Mouse (Mus musculus): ENCODE data around the gene Ckap2. TPM values are rescaled to one million over a fixed set of nuclear protein-coding genes. Genes with fewer than 3 reads are reported as not detected.
A peak's percentile ranks its signal among the peaks of the same experiment; 100 is the strongest.
"Not testable (repeated sequence)": the region's sequence is repeated elsewhere in the genome, so short reads cannot be mapped to it uniquely, and the experiment has no call there.

Ckap2 gene
- total RNA-seq, 2 experiments from 2014 or later, result 0.76 to 1.1 TPM

DNA sequence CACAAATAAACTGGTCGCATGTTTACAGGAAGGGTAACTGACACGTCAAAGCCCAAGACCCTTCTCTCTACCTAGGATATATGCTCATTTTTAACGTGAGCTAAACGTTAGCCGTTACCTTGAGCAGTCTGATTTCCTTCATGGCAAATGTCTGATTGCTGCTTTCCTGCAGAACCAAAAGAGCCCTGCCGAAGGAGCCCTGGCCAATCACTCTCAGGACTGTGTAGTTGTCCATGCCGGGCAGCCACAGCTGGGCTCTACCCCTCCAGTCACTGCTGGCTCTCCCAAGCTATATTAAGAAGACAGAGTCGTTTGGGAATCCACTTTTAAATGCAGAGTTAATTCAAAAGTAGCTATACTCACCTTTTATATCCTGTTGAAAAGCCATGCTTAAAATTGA lies 23.4 kb downstream of the Ckap2 start:
- no peak for DNase-seq
- intact Hi-C loops (cut with DNase I), result no loop called here

DNA sequence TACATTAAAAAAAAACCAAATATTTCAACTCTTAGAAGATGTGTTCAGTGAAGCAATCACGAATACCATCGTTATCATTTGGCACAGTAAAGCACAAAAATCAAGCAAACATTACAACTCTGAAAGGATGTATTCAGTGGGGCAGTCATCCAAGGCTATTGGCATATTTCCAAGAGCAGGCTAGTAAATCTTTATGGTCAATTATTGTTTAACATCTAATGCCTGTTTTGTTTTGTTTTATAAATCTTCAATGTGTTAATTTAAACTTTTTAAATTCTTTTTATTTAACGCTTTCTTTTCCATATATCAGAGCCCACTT lies 35.3 kb downstream of the Ckap2 start:
- intact Hi-C loops (cut with DNase I), result no loop called here
- no peak for DNase-seq

DNA sequence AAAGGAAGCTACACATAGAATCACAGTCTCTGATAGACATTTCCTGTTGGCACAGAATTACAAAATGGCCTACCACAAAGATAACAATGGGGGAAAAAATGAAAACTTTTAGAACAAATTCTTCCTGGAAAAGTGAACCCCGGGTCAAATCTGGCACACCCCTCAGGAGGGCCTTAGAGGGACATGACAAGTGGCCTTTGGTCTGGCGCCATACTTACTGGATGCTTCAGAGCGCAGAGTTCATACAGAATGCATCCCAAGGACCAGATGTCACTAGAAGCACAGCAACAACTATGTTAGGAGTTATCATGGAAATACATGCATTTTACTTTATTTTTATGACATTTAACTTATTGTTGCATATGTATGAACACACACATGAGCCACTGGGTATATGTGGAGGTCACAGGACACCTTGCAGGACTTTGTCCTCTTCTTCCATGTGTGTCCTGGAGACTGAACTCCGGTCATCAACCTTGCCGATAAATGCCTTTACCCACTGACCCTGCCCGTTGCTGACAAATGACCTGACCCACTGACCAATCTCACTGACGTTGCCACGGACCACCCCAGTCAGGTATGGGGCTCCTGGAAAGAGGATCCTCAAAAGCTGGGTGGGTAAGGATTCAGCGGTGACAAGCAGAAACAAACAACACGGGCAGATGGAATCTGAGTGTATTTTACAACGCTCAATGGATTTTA lies 35.8 kb downstream of the Ckap2 start:
- DNase-seq, result no peak
- intact Hi-C loops (cut with DNase I), result no loop called here

DNA sequence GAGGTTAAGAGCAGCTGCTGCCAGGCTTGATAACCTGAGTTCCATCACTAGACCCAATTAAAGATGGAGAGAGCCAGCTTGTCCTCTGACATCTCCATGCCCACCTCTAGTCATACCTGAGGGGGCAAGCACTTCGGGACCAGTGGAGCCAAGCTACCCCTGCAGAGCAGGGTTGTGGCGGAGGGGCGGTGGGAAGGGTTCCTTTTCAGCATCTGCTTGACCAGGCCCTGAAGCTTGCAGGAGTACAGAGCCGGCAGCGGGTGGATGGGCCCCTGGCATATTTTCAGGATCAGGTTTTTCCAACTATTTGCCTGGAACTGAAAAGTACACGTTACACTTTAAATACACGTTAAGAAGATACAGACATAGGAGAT lies 37.3 kb downstream of the Ckap2 start:
- intact Hi-C loops (cut with DNase I), result no loop called here
- no peak for DNase-seq

DNA sequence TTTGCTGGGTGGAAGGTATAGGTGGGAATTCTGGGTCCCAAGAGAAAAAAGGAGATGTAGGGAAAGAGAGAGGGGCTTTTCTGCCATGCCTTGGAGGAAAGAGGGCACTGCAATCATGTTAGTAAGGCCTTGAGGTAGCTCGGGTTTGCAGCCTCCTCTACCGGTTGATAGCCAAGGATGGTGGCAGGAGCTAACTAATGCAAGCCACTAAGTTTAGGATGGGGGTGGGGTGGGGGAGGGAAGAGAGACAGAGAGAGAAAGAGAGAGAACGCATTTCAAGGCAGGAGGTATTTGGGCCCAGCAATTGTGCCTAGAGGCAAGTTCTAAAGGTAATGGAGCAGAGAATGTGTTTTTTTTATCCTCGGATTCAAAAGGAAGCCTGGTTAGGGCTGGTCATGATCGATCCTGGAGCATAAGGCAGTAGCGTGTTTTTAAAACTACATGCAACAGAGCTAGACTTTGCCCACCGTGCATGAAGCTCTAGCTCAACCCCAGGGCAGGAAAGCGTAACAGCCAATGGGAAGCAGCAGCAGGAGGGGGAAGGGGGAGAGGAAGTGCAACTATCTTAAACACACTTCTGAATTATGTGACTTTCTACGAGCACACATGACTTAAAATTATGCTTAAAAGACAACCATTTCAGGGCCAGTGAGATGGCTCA lies 37.8 kb downstream of the Ckap2 start:
- intact Hi-C loops (cut with DNase I), result no loop called here
- no peak for DNase-seq

DNA sequence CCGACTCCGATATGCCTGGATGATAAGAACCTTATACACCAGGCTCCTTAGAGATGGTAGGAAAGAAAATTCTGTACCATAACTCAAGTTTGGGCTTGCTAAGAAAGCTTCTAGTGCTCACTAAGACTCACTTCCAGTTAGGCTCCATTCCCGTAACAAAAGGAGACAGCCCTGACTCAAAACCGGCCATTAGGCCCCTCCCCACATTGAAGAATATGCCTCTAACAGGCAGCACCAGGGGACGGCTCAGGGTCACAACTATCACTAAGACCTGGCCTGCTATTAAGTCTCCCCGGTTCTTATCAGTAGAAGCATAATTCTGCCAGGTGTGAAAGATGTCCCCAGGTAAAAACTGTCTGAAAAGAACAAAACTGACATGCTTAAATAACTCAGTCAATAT lies 39.8 kb downstream of the Ckap2 start:
- intact Hi-C loops (cut with DNase I), result no loop called here
- DNase-seq, result no peak

DNA sequence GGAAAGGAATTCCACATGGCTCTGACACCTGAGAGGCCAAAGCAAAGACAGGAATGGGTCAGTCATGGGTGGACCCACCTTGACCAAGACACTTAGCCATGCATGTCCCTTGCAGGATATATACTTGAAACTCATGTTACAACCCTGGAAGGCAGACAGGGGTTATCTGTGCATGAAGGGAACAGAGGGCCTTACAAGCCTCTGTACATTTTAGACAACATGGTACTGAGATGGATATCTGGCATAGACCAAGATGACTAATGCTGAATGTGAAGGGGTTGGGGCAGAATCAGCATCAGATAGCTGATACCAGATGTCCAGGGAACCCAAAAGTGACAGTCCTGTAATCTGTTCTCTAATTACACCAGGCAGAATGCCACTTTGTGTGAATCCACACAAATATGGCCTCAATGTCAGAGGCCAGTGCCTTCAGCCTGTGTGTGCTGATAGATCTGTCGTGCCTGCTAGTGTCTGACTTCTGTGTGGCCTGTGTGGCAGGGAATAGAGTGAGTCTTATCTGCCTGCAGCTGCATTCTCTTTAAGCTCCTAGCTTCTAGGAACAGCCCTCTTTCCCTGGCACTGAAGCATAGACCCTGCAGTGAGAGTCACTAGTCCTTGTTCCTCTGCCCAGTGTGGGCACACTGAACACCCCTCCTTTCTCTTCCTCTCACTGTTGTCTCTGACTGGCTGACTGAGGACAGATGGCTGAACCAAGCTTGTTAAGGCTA lies 41.7 kb downstream of the Ckap2 start:
- intact Hi-C loops (cut with DNase I), result no loop called here

DNA sequence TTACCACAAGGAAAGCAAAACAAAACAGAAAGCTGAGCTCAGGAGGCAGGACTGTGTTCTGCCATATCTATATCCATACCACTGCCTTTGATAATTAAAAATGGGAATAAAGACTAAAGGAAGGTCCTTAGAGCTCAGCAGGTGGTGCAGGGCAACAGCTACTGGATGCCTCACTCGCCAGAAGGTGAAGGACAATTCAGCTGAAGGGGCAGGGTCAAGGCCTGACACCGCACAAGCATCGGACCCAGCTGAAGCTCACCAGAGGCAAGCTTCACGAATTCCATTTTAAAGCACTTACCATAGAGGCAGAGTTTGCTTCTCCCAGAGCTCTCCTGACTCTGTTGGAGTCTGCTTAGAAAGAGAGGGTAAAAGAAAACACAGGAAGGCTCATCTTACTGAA lies 43.0 kb downstream of the Ckap2 start:
- intact Hi-C loops (cut with DNase I), result no loop called here
- DNase-seq, result no peak

More for the DNA sequence above, 41.7 kb downstream of the Ckap2 start:
- no peak for DNase-seq

DNA sequence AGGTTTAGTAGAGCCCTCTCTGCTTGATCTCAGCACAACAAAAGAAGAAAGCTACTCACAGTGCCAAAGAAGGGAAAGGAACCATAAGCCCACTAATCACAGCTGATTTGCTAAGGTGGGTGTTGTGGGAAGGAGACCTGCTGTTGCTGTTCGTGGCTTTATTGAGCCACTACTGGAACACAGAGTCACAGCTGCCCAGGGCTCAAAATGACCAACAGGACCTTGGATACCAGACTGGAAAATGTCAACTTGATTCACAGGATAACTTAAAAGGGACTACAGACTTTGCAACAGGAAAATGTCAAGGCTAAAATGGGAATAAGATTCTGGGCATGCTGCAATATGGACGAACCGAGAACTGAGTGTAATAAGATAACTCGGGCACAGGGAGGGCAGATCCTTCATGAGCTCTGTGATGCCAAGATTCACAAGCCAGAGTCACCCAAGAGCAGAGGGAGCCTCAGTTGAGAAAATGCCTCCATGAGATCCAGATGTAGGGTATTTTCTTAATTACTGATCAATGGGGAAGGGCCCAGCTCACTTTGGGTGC lies 43.7 kb downstream of the Ckap2 start:
- DNase-seq, result no peak
- intact Hi-C loops (cut with DNase I), result no loop called here

DNA sequence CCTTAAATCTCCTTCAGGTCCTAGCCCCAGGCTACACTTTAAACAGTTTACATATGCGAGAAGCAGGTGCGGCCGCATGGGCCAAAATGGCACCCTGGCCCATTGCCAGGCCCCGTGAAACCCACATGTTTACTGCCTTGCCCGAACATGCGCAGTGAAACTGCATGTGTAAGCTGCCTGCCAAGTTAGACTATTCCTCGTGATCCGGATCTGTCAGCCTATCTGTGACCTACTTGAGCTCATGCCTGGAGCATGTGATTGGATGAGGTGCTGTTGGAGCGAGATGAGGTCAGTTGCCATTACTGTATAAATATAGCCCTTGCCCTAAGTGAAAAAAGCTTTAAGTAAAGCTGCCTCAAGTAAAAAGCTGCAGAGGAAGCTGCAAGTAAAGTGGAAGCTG lies 49.2 kb downstream of the Ckap2 start:
- intact Hi-C loops (cut with DNase I), result not testable (repeated sequence)
- DNase-seq, result peak; percentile 15 to 35

DNA sequence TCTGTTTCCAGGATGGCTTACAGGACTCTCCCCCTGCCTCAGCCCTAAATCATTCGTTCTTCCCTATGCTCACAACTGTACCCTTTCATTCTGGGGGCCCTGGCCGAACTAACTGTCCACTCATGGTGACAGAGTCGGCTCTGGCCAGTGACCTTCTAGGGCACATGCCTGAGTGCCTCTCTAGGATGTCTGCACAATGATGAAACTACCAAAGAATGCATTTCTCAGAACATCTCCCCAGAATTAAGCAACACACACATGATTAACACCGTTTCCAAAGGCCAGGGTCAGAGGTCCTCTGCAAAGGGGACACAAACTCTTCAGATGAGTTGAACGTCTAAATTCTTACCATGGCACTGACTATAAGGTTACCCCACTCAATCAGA lies 50.9 kb downstream of the Ckap2 start:
- no peak for DNase-seq
- intact Hi-C loops (cut with DNase I), result no loop called here

DNA sequence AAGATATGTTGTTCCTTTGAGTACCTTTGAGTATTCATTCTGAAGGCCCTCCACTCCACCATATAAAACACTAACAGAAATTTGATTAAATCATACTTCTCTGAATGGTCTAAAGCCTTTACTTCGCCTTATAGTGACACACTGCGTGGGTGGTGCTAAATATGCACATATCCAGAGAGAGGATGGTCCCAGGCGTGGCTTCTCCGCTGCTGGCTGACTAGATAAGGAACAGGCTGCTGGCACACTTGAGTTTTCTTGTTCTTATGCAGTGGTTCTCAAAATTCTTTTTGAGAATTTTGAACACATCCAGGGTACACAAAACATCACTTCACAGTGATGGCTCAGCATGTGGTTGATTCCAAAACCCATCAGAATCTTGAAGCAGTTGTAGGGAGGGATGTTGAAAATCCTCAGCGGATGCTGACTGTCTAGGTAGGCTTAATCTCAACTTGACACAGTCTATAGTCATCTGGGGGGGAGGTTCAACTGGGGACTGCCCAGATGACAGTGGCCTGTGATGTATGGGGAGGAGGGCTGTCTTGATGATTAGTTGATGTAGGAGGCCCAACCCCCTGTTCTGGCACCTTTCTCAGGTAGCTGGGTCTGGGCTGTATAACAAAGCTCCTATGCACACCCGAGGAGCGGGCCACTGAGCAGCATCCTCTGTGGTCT lies 51.4 kb downstream of the Ckap2 start:
- DNase-seq, result no peak
- intact Hi-C loops (cut with DNase I), result no loop called here

DNA sequence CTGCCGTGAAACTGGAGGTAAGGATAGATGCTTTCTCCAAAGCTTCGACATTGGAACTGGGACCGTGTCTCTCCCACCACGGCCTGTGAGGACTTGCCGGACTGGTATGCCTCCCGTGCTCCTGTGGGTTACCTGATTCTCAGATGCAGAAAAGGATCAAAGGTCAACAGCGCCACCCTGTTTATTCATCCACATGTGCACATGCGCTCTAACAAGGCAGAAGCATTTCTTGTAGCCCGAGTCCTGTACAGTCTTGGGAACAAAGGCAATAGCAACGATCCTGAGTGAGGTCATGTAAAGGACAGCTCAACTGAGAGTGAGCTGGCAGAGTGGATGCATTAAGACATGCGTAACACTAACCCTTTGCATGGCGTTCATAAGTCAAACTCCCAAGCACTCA lies 53.6 kb downstream of the Ckap2 start:
- intact Hi-C loops (cut with DNase I), result no loop called here
- no peak for DNase-seq

DNA sequence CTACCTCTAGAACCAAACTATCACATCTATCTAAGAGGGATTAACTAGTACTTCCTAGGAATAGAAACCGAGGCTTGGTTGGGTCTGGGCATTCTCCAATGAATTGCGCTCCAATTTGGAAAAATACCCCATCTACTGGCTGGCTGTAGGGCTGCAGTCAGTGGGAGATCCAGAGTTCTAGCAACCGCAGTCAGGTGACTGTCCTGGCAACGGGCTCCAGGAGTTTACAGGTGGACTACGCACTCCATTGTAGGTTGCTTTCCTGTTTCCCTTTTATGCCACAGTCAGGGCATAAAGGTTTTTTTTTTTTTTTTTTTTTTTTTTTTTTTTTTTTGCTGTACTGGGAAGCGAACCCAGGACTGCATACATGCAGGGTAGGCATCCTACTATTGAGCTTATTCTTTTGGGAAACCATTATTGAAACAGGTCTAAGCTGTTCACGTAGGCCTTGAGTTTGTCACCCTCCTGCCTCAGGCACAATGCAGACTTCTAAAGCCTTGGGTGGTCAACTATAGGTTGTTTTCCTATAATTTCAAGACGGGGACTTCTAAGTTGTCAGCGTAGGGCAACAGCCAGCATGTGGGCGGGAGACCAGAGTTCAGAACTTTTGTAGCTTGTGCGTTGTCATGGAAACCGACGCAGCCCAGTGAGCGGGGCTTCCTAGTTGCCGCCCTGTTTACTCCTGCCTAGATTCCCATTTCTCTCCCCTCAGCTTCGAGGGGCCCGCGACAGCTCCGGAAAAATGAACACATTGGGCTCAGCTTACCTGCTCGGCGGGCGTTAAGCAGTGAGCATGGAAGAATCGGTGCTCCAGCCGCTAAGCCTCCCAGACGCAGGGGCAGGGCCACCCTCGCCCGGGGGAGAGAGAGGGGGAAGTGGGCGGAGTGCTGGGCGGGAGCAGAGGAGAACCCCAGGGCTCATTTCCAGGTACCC lies 61.1 kb downstream of the Ckap2 start, which contains the start of gene Nek5:
Gene Nek5 (minus strand): TSS at position 834 of the 933 bp plus-strand sequence.
- peak; percentile 13 to 18 for DNase-seq
- intact Hi-C loops (cut with DNase I), result no loop called here

Other genes starting within 250 kb of the Ckap2 start
- not detected for gene Defb35, start 247.5 kb downstream of the Ckap2 start, total RNA-seq (2021)
- not detected for gene Defb13, start 239.1 kb downstream of the Ckap2 start, total RNA-seq (2021)
- gene Fam90a1a, start 227.1 kb downstream of the Ckap2 start, total RNA-seq (2021), result not detected
- gene Ccdc70, start 216.0 kb downstream of the Ckap2 start, total RNA-seq (2021), result not detected
- gene Atp7b, start 125.5 kb downstream of the Ckap2 start, total RNA-seq (2021), result under 1 TPM; 0.08 TPM
- gene Alg11, start 125.1 kb downstream of the Ckap2 start, total RNA-seq (2021), result 1 to 10 TPM; 6.9 to 8.8 TPM
- not detected for gene Nek5, start 60.8 kb downstream of the Ckap2 start, total RNA-seq (2021)
- 1 to 10 TPM; 1.6 to 2.1 TPM for gene Nek3, start 19.4 kb downstream of the Ckap2 start, total RNA-seq (2021)
- gene Vps36, start 7.0 kb upstream of the Ckap2 start, total RNA-seq (2021), result 10 to 100 TPM; 23.7 to 31.2 TPM
- 1 to 10 TPM; 5.9 to 6.9 TPM for gene Thsd1, start 41.5 kb upstream of the Ckap2 start, total RNA-seq (2021)
- not detected for gene Tpte, start 97.6 kb upstream of the Ckap2 start, total RNA-seq (2021)
- 10 to 100 TPM; 13.0 to 13.8 TPM for gene Slc25a15, start 212.8 kb upstream of the Ckap2 start, total RNA-seq (2021)
- 10 to 100 TPM; 55.7 to 57.1 TPM for gene Mrps31, start 225.5 kb upstream of the Ckap2 start, total RNA-seq (2021)

All from heart, postnatal 36 days (tissue).